Mouse (Mus musculus) spleen, adult 2 months (tissue): Measurements from ENCODE around the gene Xpnpep1.

Experiments used
- CTCF ChIP-seq: fragments of 200-500 bp; IDR thresholded peaks from 2 replicates; pipeline ENCODE4 v1.5.1; 2011; ENCODE audit warnings: mild to moderate bottlenecking, inconsistent platforms; ENCODE audit not compliant: insufficient read depth, insufficient read length, insufficient replicate concordance; ENCODE audit errors: extremely low read depth
- POLR2A ChIP-seq: fragments of 200-500 bp; IDR thresholded peaks from 2 replicates; pipeline ENCODE4 v1.6.1; 2011; ENCODE audit warnings: low read depth, low read length, inconsistent platforms

GRCm38 (mm10) chr19:53075896-53076237, 35.9 kb upstream of the Xpnpep1 start:
- TF ChIP-seq CTCF: no peak
- TF ChIP-seq POLR2A: no peak
